Mouse (Mus musculus) bone marrow macrophage, adult 2 months (primary cell): ENCODE data around the gene Slc24a5.

Experiments
- CTCF ChIP-seq: IDR thresholded peaks from 2 replicates; pipeline ENCODE4 v1.5.1; 2012; ENCODE audit warnings: low read depth, mild to moderate bottlenecking, low read length, moderate library complexity
- POLR2A ChIP-seq: IDR thresholded peaks from 2 replicates; pipeline ENCODE4 v1.6.1; 2012; ENCODE audit warnings: mild to moderate bottlenecking, low read depth, low read length, borderline replicate concordance

DNA sequence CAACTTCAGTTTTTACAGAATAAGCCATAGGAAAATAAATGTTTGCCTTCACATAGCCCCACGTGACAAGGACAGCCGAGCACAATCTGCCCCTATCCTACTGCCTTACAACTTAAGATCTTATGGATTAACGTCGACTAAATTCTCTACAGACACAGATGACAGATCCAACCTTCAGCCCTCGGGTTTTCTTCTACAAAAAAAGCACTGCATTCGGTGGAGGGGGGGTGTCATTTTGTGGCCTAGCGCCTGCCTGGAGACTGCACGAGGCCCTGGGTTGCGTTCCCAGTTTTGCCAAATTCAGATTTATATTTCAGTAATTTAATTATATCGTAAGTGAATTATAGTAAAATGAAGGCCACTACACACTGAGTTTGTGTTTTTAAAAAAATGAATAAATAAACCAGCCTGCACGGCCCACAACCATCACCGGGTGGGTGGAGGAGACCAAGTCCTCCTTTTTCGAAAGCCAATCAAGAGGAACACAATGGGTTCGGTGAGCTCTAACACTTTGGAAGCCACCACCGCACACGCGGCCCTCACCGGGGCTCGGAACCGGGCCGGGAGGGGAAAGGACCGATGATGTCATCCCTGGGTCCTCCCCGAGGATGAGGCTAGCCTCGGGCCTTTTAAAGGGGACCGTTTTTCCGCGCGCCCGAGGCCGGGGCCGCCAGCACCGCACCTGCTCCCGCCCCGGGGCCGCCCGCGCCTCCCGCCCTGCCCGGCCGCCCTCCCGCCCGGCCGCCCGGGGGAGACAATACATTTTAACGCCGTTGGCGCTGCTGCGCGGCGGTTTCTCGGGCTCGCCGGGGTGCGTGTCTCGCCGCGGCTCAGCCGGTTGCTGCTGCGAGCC lies 54.9 kb downstream of the Slc24a5 start:
- TF ChIP-seq POLR2A = no peak
- no peak for TF ChIP-seq CTCF
